Mouse (Mus musculus): ENCODE measurements around the gene Anapc5. TPM values are rescaled to one million over a fixed set of nuclear protein-coding genes. Genes with fewer than 3 reads are reported as not detected.

Gene Anapc5
- polyA plus RNA-seq, 1 experiment, result 268 TPM

GRCm38 (mm10) chr5:122811364-122812079 is 9.6 kb downstream of the Anapc5 start:
- no peak for TF ChIP-seq GATA1 (IDR thresholded peaks at IDR 0.05; ENCODE audit: low read length)

- no peak for TF ChIP-seq GATA1 (IDR thresholded peaks at IDR 0.05; ENCODE audit: low read length)
Observed at GRCm38 (mm10) chr5:122805503-122805902, 15.6 kb downstream of the Anapc5 start.

GRCm38 (mm10) chr5:122802706-122803105 is 18.4 kb downstream of the Anapc5 start:
- no peak for TF ChIP-seq GATA1 (IDR thresholded peaks at IDR 0.05; ENCODE audit: low read length)

- TF ChIP-seq GATA1 (IDR thresholded peaks at IDR 0.05; ENCODE audit: low read length), result no peak
Observed at GRCm38 (mm10) chr5:122801684-122802083, 19.5 kb downstream of the Anapc5 start.

GRCm38 (mm10) chr5:122800345-122801010 is 20.7 kb downstream of the Anapc5 start:
- TF ChIP-seq GATA1 (IDR thresholded peaks at IDR 0.05; ENCODE audit: low read length), result no peak

GRCm38 (mm10) chr5:122799379-122800344 is 21.5 kb downstream of the Anapc5 start:
- no peak for TF ChIP-seq GATA1 (IDR thresholded peaks at IDR 0.05; ENCODE audit: low read length)

GRCm38 (mm10) chr5:122798557-122799378 is 22.4 kb downstream of the Anapc5 start:
- TF ChIP-seq GATA1 (IDR thresholded peaks at IDR 0.05; ENCODE audit: low read length), result no peak

GRCm38 (mm10) chr5:122797866-122798265 is 23.3 kb downstream of the Anapc5 start:
- no peak for TF ChIP-seq GATA1 (IDR thresholded peaks at IDR 0.05; ENCODE audit: low read length)

- TF ChIP-seq GATA1 (IDR thresholded peaks at IDR 0.05; ENCODE audit: low read length), result no peak
Observed at GRCm38 (mm10) chr5:122788696-122789095, 32.4 kb downstream of the Anapc5 start.

- TF ChIP-seq GATA1 (IDR thresholded peaks at IDR 0.05; ENCODE audit: low read length), result no peak
Observed at GRCm38 (mm10) chr5:122786035-122786819, 34.9 kb downstream of the Anapc5 start.

- TF ChIP-seq GATA1 (IDR thresholded peaks at IDR 0.05; ENCODE audit: low read length), result no peak
Observed at GRCm38 (mm10) chr5:122783726-122784406, 37.3 kb downstream of the Anapc5 start.

GRCm38 (mm10) chr5:122782066-122782465 is 39.1 kb downstream of the Anapc5 start:
- TF ChIP-seq GATA1 (IDR thresholded peaks at IDR 0.05; ENCODE audit: low read length), result no peak

- TF ChIP-seq GATA1 (IDR thresholded peaks at IDR 0.05; ENCODE audit: low read length), result no peak
Observed at GRCm38 (mm10) chr5:122780791-122781432, 40.2 kb downstream of the Anapc5 start.
